Mouse (Mus musculus): Measurements from ENCODE around the gene Akip1. TPM values are rescaled to one million over a fixed set of nuclear protein-coding genes. Genes with fewer than 3 reads are reported as not detected.

Akip1 gene
- total RNA-seq, 2 experiments from 2014 or later: 5.4 to 8.2 TPM

DNA sequence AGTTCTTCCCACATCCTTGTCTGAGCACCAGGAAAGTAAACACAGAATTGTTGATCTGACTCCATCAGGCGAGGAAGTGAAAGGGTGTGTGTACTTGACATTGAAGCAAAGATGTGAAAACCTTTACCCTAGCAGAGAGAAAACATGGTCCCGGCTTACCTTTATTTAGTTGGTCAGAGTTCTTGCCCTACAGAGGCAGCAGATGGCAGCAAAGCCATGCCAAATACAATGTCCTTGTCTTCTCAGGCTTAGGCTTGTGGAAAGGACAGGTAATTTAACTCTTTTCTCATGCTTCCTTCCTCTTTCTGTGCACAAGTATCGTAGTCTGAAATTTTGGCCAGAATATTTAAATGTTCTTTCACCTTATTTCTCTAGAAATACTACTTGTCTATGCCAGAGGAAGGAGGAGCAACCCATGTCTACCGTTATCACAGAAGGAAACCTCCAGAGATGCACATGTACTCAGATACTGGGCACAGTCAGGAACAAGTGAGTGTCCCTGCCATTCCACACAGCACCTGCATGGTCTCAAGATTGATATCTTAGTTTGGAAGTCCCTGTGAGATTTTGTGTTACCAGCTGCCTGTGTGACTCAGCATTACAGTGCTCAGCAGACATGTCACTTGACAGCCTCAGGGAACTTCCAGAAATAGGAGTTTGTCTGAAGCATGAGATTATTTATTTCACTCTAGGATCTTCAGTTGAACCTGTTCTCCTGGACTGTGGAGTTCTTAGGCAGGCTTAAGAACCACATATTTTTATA, 3.7 kb downstream of the Akip1 start:
- no peak for DNase-seq

DNA sequence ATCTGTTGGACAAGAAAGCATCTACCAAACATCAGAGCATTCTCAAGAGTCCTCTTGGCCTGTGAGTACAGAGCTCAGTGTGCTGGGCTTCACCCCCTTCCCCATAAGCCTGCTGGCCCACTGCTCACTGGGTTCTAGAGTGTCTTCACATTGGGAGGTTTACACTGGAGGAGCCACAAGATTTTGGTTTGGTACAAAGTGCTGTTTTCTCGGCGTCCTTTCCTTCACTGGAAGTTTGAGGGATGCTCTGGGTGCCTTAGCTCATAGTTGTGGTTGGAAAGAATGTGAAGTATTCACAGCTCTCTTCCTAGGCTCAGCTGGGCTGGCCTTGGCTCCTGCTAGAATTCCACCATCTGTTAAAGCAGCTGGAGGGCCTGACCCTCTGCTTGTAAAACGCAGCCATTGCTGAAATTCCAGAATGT, 5.5 kb downstream of the Akip1 start:
- peak; percentile 78 for DNase-seq

DNA sequence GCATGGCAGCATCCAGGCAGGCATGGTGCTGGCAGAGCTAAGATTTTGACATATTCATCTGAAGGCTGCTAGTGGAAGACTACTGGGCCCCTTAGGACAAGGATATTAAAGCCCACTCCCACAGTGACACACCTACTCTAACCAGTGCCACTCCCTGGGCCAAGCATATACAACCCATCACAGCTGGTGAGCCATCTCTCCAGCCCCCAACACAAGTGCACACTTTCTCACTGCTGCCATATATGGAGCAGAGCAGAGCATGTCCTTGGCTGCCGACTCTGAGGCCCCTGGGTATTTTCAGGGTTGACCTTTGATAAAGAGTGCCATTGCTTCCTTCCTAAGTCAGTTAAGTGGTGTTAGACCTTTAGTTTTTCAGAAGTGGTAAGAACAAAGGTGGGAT, 6.6 kb downstream of the Akip1 start:
- no peak for DNase-seq

GRCm38 (mm10) chr7:109712198-109712597, 8.7 kb downstream of the Akip1 start:
- no peak for DNase-seq

- DNase-seq: no peak
Observed at GRCm38 (mm10) chr7:109713434-109713982, 10.0 kb downstream of the Akip1 start.

GRCm38 (mm10) chr7:109719286-109719685, 15.8 kb downstream of the Akip1 start:
- no peak for DNase-seq

DNA sequence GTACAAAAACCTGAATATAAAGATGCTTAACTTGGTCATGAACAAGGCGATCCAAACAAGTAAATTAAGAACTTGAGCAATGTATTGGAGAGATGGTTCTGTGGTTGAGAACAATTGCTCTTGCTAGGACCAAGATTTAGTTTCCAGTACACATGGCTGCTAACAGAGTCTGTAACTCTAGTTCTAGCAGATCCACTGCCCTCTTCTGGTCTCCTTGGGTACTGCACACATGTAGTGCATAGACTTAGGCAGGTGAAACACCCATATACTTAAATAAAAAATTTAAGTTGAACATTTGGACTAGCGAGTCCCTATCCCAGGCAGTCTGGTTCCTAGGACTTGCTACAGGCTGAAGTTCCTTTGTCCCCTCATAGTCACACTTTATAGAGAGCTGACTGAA, 19.1 kb downstream of the Akip1 start:
- no peak for DNase-seq

GRCm38 (mm10) chr7:109723114-109723513, 19.6 kb downstream of the Akip1 start:
- no peak for DNase-seq

DNA sequence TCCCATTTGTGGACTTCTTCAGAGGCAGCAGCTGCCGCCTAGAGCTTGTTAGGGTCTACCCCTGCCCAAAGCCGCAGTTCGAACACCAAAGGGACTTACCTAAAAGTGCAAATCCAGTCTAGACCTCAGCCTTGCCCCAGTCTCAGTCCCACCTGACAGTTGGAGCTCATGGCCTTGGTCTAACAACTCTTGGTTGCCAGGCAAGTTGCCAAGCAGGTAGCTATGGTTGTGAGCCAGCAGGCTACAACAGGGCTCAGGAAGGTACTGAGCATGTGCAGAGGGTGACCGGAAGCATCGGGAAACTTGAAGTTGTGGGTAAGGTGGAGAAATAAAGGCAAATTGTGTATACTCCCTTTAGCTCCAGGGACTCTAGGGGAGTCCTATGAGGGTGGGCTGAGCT, 20.2 kb downstream of the Akip1 start, which contains the start of gene BC051019:
BC051019 (minus strand) TSS at position 154 of the 400 bp plus-strand sequence.
- no peak for DNase-seq

DNA sequence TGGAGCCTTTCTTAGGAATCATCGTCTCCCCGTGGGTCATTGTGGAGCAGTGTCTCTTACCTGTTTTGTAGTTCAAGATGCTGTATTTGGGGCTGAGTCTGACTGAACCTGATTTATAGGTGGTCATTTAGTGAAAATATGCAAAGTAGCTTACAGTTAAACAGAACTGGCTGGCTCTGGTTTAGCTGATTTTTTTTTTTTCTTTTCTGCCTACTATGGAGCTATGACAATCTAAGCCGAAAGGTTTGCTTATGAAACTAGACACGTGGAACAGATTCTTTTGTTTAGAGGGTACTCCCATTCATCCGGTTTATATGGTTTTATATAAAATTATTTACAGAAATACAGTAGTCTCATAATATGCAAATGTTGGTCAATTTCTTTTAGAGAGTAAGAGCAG, 28.1 kb downstream of the Akip1 start, which contains the start of gene Ascl3:
Ascl3 (minus strand) TSS at position 101 of the 400 bp plus-strand sequence.
- DNase-seq: no peak

DNA sequence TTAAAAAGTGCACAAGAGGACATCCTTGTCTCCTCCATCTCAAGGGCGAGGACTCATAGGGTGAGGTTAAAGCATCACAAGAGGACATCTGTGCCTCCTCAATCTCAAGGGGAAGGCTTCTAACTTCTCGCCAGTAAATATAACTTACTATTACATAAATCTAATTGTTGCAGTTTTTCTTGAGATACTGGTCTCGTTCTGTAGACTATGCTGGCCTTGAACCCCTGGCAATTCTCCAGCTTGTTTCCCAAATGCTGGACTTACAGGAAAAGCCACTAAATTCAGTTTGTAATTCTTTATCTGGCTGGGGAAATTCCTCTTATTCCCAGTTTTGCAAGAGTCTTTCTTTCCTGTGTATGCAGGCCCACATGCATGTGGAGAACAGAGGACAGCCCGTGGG, 31.3 kb downstream of the Akip1 start:
- no peak for DNase-seq

DNA sequence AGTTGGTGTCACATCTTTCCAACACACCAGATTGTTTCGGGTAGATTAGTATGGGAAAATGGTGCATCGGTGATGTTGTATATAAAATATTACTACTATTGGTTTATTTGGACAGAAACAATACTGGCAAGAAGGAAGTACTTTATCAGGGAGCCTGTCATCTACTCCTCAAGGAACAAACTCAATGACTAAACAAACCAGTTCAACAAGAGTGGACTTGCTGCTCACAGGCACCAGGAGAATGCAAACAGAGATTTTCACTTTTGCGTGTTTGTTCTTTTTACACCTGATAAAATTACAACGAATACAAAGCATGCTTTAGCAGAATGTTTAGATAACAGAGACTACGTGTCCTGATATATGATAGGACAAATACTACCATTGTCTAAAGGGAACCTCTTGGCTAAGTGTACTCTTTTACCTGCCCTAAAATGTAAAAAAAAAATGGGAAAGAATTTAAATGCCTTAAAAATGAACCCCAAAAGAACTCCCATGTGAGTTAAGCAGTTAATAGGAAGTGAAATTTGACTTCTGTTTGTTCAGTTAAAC, 36.4 kb downstream of the Akip1 start:
- no peak for DNase-seq

DNA sequence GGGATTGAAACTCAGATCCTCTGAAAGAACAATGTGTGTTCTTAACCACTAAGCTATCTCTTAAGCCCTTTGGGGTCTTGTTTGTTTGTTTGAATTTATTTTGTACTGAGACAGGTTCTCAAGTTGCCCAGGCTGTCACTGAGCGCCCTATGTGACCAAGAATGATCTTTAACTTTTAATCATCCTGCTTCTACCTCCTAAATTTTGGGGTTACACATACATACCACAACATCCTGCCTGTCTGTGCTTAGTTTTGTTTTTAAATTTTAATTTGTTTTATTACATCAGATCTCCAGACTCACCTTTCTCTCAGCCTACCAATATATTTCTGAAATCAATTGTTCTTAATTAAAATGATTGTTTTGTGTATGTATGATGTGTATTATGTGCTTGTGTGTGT, 37.6 kb downstream of the Akip1 start:
- no peak for DNase-seq

GRCm38 (mm10) chr7:109741703-109742102, 38.2 kb downstream of the Akip1 start:
- DNase-seq: no peak

DNA sequence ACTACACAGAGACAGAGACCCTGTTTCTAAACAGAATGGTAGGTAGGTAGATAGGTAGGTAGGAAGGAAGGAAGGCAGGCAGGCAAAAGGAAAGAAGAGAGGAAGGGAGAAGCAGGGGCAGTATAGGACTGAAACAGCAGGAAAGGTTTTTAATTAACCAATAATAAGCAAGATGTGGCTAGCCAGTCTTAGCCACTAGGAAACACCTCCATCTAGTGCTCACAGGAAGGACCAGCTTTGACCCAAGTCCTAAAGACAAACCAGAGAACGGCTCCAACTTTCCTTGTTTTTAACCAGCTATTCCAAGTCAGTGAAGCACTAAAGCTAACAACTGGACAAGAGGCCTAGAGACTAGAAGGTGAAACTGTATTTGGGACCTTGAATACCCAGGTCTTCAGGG, 44.3 kb downstream of the Akip1 start:
- no peak for DNase-seq

DNA sequence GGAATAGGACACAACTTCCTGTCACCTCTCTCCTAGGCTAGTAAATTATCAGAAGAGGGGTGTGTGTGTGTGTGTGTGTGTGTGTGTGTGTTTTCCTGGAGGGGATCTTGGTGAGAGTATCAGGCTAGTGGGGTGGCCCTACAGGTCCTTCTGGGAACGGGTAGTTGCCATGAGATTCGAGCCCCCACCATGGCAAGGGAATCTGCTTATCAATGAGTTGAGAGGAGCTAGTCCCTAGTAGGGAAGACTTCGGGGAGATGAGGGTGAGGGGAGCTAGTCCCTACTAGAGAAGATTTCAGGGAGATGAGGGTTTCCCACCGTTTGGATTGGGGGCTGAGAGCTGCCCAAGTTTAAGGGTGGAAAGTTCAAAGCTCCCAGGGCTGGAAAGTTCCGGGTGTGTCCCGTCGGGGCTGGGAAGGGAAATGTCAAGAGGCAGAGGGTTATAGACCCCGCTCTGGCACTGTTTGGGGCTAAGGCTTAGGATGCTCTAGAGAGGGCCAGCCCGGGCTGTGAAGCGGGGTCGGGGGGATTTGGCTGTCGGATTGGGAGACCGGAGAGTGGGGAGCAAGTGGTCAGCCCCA, 48.0 kb downstream of the Akip1 start:
- DNase-seq: no peak

DNA sequence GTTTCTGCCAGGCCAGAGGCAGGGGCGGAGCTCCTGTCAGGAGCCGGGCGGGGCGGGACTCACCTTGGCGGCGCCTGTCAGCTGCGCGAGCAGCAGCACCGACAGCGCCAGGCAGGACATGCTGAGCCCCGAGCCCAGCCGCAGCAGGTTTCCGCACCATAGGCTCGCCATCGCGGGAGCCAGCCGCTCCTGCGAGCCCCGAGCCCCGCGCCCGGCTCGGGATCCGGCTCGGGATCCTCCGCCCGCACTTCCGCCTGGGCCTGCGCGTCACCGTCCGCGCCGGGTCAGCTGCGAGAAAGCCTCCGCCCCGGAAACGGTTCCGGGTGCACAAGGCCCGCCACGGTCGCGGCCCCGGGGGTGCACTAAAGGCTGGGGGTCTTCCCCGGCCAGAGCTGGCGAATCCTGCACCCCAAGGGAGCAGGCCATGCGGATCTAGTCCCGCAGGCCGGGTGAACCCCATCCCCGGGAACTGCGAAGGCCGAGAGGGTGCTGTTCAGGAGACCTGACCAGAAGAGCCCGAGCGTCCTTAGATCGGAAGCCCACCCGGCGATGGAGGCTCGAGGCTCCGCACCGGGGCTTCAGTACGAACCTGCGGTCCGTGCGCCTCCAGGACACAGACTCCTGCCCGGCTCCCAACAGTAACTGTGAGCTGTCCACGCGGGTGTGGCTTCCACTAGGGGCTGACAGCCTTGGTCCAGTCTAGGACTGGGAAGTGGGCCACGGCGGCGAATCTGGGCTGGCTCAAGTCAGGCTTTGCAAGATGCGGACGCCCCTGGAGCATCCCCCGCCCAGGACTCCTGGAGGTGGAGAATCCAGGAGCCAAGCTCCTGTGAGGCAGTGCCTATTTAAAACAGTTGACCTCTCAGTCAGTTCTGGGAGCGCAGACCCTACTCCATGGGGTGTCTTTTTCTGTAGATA, 48.8 kb downstream of the Akip1 start, which contains the start of gene Tmem9b:
Tmem9b (minus strand) TSS at position 868 of the 918 bp plus-strand sequence.
- peak; percentile 80 for DNase-seq

GRCm38 (mm10) chr7:109754034-109754433, 50.5 kb downstream of the Akip1 start:
- DNase-seq: no peak

DNA sequence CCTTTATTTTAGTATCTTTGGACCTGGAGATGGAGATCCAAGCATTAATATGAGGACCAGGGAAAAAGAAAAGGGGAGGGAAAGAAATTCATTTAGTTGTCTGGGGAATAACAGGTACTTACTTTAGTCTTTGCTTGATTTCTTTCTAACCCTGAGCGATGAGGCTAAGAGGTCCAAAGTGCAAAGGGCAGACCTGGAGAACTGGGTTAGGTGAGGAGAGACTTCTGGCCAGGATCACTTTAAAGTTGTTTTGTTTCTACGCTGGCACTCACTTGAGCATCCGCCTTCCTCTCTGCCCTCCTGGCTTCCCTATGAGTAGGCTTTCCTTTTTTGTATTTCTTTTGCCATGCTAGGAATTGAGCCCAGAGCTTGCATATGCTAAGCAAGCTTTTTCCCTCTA, 52.8 kb downstream of the Akip1 start:
- DNase-seq: no peak
